Mouse (Mus musculus) layer of hippocampus, adult 2 months (tissue): Measurements from ENCODE around the gene Cd6. TPM values are rescaled to one million over a fixed set of nuclear protein-coding genes. Genes with fewer than 3 reads are reported as not detected.
A peak's percentile ranks its signal among the peaks of the same experiment; 100 is the strongest.

ENCODE experiments used
- DNase-seq, 2 experiments: peaks; one replicate each; pipeline ENCODE4 v3.0.0; 2022; ENCODE audit warnings: low spot score in 2 of 2
- H3K27ac ChIP-seq: fragments of 200-600 bp; 2 replicates; pipeline ENCODE4 v1.8.1; 2022
- H3K4me3 ChIP-seq: fragments of 200-600 bp; 2 replicates; pipeline ENCODE4 v1.8.1; 2022; ENCODE audit warnings: mild to moderate bottlenecking
- CTCF ChIP-seq: fragments of 200-600 bp; conservative IDR thresholded peaks from 2 replicates; pipeline ENCODE4 v1.8.1; 2022; ENCODE audit warnings: antibody characterized with exemption, mild to moderate bottlenecking, moderate library complexity
- total RNA-seq, 2 experiments: library from RNA; stranded (reverse); gene quantifications; 2 replicates each; pipeline ENCODE4 v1.2.3; 2021

The Cd6 gene
- total RNA-seq, 2 experiments from 2014 or later, result 0.32 TPM; not detected in 1

DNA sequence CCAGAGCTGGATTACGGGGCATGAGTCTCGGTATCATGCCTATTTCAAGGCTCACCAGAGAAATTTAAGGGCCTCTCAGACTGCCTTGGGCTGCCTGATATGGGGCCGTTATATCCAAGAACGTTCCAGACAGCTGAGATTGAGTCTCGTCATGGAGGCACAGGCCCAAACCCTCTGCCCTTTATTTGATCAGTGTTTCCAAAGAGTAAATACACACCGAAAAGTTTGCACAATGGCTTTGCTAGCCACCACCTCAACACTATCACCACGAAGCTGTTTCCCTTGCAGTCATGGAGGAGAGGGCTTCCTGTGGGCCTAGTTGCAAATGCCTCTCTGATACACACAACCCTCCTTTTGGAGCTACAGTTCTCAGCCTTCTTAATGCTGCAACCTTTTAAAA lies 5.8 kb downstream of the Cd6 start:
- DNase-seq, result no peak
- Histone ChIP-seq H3K4me3 (no peak overlapping the region), H3K27ac (no peak overlapping the region)
- no peak for TF ChIP-seq CTCF

DNA sequence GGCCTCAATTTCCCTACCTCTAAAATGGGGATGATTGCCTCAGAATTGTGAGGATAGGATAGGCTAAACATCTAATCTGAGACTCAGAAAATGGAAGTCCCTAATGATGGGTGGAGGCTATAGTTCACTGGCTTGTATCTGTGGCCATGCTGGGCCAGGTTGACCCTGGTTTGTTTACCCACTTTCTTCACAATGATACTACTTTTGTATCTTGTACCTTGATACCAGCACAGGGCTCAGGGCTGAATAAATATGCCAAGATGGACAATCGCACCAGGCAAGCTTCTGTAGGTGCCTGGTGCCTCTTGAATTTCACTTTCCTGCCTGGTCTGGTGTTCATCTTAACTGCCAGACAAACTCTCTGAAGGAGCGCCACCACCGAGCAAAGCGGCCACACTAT lies 7.3 kb downstream of the Cd6 start:
- no peak for TF ChIP-seq CTCF
- Histone ChIP-seq H3K4me3 (no peak overlapping the region), H3K27ac (no peak overlapping the region)
- DNase-seq, result no peak

DNA sequence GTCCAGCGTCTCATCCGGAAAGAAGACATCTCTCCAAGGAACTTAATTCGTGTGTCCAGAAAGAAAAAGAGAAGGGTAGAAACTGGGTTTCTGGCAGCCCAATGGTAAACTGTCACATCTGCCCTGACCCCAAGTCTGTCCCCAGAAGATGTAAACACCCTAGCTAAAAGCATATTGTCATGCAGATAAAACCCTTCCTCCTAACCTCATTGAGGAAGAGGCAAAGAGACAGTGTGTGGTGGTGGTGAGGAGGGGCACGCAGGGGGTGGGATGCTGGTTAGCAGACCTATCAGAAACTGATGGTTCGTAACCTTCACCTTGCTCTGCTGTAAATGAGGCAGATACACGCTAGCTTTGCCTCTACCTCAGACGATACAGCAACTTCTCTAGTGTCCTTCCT lies 8.5 kb downstream of the Cd6 start:
- Histone ChIP-seq H3K4me3 (no peak overlapping the region), H3K27ac (no peak overlapping the region)
- TF ChIP-seq CTCF, result no peak
- no peak for DNase-seq

DNA sequence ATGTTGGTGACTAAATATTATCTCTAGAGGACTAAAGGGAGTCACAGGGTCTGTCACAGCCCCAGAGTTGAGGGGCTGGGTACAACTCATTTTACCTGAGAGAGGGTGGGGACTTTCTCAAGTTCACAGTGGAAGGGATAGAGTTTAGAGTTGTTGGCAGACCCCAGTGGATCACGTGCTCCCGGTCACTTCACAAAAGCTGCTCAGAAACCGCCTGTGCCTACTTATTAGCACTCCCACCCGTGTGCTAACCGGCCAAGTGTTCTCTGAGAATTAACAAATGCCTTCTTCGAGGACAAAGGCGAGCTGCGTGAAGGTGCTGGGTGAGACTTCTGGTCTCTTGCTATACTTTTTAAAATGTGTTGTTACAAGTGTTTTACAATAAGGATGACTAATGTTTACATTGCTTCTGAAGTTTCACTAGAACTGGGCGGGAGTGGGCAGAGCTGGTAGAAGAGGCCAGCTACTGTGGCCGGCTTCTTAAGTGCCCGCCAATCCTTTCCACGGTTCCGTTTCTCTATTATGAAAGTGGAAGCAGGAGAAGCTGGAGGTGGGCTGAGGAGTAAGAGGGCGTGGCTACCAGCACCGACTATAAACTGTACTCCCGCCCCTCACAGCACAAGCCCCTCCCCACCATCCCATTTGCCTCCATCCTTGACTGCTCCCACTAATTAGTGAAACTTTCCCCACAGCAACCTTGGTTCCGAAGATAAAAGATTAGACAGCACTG lies 11.5 kb downstream of the Cd6 start:
- Histone ChIP-seq H3K4me3 (no peak overlapping the region), H3K27ac (no peak overlapping the region)
- no peak for TF ChIP-seq CTCF
- DNase-seq, result no peak

DNA sequence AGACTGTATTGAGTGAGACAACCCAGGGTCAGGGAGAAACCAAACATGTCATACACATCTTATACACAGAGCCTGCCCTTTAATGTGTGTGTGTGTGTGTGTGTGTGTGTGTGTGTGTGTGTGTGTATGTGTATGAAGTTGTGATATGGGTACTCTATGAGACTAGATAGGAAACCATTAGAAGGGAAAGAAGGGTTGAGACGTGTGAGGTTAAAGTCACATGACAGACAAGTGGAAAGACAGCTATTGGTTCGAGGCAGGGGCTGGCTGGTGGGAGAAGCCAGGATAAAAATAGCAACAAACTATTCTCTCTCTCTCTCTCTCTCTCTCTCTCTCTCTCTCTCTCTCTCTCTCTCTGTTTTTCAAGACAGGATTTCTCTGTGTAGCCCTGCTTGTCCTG lies 13.4 kb downstream of the Cd6 start:
- DNase-seq, result no peak
- TF ChIP-seq CTCF, result no peak
- Histone ChIP-seq H3K4me3 (no peak overlapping the region), H3K27ac (no peak overlapping the region)

DNA sequence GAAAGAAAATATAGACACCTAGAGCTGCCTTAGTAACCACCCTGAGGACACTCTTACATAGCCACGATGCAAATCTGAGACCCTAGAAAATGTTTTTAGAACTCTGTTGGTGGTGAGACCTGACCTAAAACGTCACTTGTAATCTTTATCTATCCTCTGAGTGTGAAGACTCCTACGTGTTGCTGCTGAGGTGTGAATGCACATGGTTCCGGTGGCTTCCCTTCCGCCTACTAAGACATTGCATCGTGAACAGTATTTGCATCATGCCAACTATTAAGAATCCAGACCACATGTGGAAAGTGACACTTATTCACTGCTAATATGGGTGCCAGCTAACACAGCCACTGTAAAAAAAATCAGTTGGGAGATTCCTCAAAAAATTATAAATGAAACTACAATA lies 14.0 kb downstream of the Cd6 start:
- no peak for DNase-seq
- TF ChIP-seq CTCF, result no peak
- Histone ChIP-seq H3K27ac (no peak overlapping the region), H3K4me3 (no peak overlapping the region)

DNA sequence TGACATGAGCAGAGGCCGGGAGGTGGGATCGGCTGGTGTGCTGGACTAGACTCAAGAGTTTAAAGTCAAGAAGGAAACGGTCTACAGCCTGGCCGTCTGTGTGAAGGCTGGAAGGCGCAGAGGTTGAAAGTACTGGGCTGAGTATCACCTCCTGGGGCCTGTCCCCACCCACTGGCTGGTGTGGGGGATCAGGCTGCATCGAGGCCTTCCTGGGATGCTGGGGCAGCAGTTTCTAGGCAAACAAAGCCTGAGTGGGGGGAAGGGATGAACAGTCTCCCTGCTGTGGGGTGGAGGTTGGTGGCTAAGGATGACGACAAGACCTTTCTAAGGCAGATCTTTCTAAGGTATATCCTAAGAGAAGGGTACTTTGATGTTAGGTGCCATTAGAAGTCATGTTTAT lies 16.0 kb downstream of the Cd6 start:
- no peak for TF ChIP-seq CTCF
- no peak overlapping the region for H3K27ac ChIP-seq
- no peak for DNase-seq
- H3K4me3 ChIP-seq, result no peak overlapping the region

DNA sequence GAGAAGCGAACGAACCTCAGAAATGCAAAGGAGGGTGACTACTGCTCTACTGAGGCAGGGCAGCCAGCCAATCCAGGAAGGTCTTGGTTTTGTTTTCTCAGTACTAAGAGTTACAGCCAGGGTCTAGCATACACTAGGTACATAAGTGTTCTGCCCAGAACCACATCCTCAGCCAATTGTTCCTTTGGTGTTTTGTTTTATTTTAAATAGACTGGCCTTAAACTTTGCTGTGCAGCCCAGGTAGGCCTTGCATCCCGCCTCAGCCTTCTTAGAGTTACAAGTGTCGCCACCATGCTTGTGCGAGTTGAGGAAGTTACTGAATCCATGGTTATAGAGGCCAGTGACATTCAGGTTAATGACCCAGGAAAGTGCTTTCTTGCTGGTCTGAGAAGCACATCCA lies 16.8 kb downstream of the Cd6 start:
- no peak for TF ChIP-seq CTCF
- no peak for DNase-seq
- H3K27ac ChIP-seq, result no peak overlapping the region
- no peak overlapping the region for H3K4me3 ChIP-seq

DNA sequence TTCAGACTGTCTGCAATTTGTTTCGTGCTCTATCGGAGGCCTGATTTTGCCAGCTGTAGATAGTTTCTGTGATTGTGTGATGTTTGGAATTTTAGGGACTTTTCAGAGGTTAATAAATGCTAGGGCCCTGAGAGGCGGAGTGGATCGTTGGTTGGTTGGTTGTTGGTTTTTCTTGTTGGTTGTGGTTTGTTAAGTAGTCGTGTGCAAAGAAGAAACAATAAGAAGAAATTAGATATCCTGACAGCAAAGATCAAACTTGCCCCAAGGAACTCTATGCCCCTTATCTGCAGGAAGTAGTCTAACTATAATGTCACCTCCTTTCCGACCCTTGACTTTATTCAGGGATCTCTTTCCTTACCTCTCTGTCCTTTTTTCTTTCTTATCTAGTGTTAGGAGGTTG lies 18.4 kb downstream of the Cd6 start:
- no peak overlapping the region for H3K4me3 ChIP-seq
- DNase-seq, result no peak
- no peak for TF ChIP-seq CTCF
- no peak overlapping the region for H3K27ac ChIP-seq

DNA sequence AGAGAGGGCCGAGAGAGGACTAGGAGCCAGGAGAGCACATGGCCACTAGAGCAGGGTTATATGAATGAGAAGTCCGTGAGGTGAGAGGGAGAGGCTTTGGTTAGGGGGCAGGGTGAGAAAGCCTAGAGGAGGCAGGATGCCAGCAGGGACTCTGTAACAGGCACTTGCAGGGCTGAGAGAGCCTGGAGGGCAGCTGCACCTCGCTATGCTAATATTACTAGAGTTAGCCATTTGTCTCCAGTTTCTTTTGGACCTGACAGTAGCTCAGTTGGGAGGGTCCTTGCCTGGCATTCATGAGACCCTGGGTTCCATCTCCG lies 19.7 kb downstream of the Cd6 start:
- no peak for TF ChIP-seq CTCF
- no peak overlapping the region for H3K4me3 ChIP-seq
- no peak for DNase-seq
- peak overlapping the region; percentile 86 for H3K27ac ChIP-seq

DNA sequence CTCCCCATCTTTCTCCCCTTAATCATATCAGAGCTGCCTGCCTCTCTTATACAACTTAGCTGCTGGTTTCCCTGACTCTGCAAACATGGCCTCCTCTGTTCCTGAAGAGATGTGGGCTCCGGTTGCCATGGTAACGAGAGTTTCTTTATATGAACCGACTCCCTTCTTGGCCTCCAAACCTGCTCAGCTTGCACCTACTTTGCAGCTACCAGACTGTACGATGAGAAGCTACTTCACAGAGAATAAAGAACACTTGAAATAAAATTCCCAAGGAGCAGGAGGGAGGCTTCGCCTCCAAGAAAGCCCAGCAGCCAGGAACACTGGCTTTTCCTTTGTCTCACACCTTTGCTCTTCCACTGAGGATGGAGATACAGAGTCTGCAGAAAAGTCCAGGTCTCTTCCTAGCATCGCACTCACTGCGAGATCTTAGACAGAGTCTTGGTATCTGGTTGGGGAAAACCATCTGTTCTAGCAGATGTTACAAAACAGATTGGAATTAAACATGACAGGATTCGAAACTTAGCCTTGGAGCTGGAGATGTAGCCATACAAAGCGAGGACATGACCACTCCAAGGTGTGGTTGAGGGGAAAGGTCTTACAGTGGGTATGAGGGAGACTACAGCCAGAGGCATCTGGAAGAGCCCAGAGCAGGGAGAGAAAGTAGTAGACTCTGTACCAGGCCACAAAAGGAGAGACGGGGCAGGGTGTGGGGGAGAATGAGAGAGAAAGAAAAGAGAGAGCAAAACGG lies 20.3 kb downstream of the Cd6 start:
- TF ChIP-seq CTCF, result no peak
- H3K27ac ChIP-seq, result peak overlapping the region; percentile 86
- peak; percentile 57 to 80 for DNase-seq
- H3K4me3 ChIP-seq, result no peak overlapping the region

DNA sequence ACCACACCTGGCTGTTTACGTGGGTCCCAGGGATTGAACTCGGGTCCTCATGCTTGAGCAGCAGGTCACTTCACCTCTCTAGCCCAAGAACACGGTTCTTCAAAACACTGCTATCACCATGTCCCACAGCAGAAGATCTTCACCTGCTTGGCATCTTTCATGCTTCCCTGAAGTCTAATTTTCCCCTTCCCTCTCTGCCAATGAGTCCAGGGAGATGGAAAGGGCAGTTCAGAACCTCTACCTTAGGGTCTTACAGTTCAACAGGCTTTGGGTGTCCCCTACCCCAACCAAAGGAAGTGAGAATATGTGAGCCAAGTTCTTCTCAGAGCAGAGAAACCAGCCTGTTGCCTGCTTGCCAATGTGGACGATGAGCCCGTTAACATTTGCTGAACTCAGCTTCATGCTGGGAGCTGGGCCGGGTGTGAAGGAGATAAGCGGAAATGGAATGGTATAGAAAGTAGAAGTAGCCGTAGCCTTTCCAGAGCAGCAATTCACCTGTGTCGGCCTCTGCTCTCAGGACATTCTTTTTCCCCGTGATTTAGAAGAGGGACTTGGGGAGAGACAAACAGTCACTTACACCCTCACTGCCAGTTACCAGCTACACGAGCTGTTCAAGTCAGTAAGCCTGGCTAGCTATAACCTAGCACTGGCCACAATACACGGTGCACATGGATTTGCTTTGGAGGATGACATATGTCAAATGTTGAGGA lies 21.2 kb downstream of the Cd6 start:
- TF ChIP-seq CTCF, result no peak
- Histone ChIP-seq H3K4me3 (no peak overlapping the region), H3K27ac (peak overlapping the region; percentile 86)
- no peak for DNase-seq

DNA sequence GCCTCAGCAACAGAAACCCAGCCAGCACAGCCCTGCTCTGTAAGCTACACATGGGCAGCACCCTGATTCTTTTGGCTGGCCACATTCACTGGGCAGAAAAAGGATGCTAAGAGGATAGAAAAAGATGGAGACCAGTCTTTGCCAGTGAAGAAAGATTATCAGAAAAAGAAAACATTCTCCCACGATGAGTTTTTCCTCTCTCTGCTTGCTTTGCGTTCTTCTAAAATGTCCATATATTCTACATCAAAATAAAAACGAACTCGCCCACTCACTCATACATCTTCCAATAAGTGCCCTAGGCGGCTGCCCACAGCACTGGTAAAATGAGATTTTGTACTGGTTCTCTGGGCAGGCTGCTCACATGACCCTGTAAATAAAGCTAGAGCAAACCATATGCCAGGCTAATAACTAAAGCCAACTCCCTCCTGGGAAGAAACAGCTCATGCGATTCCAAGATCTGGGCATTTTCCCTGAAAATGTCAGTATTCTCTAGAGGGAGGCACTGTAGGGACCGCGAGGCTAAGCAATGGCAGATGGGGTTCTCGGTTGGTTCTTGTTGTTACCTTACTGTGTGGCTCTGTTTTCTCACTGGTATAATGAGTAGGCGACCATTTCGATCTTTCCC lies 24.1 kb downstream of the Cd6 start:
- Histone ChIP-seq H3K27ac (peak overlapping the region; percentile 37), H3K4me3 (no peak overlapping the region)
- DNase-seq, result no peak
- no peak for TF ChIP-seq CTCF
